Mouse (Mus musculus): ENCODE data around the gene Olfr1511. TPM values are rescaled to one million over a fixed set of nuclear protein-coding genes. Genes with fewer than 3 reads are reported as not detected.
"Not testable (repeated sequence)": the region's sequence is repeated elsewhere in the genome, so short reads cannot be mapped to it uniquely, and the experiment has no call there.

The Olfr1511 gene
- polyA plus RNA-seq (2016; fragmentation: Nextera tagmentation; extraction: Ambion mirVana), result 0.21 TPM in 1 of 2 replicates, not detected in the other

DNA sequence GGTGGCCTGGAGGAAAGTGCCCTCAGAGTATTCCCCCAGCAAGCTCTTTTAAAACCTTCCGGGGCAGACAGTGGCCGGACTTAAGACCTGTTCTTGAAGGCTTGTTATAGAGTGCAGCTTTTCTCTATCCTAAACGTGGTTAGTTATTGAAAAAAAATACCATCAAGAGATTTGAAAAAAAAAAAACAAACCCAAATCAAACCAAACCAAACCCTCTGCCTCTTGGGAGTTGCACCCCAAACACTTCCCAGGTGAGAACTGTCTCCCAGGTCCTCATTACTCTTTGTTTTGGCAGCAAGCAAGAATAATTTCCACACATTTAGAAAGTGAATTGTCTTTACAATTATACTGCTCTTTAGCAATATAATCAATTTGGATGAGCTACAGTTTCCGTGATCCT, at the start of gene Olfr1511:
TSS of gene Olfr1511 (minus strand) at position 101 of the 400 bp plus-strand sequence.
- WGBS, result 79% methylated on average over 4 of the region's 4 CpGs
- Histone ChIP-seq H3K9me3 (replicated peaks) (no peaks in the 10 kb centered on the region), H3K4me3 (no peak within 1 kb of the TSS), H3K27ac (replicated peaks) (no peak within 1 kb of the TSS), H3K4me1 (no peaks in the 10 kb centered on the region), H3K36me3 (no peaks in the 10 kb centered on the region), H3K27me3 (ENCODE audit: low read depth, poor library complexity, severe bottlenecking) (no peaks in the 10 kb centered on the region)
- DNase-seq (ENCODE audit: low spot score), result no peak

DNA sequence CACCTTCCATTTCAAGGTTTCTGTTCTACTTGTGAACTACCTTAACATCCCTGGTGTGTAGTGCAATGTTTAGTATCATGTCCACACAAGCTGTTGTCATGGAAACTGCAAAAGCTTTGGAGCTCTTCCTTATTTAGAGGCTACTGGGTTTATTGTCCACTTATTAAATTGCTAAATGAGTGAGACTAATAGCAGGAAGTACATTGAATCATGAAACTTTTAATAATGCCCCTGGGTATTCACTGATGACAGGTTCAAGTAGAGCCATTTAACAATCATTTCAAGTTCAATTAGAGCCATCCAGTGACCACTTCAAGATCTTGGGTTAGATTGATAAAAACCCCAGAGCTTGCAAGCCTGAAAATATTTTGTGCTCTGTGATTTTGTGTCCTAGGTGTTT, 45.5 kb upstream of the Olfr1511 start, which contains the start of gene Olfr1509:
TSS of gene Olfr1509 (plus strand) at position 301 of the 400 bp plus-strand sequence.
- Histone ChIP-seq H3K4me3 (no peak within 1 kb of the TSS), H3K27ac (replicated peaks) (no peak within 1 kb of the TSS), H3K9me3 (replicated peaks) (no peaks in the 10 kb centered on the region), H3K36me3 (no peaks in the 10 kb centered on the region), H3K4me1 (no peaks in the 10 kb centered on the region), H3K27me3 (ENCODE audit: low read depth, poor library complexity, severe bottlenecking) (no peaks in the 10 kb centered on the region)
- no peak for DNase-seq (ENCODE audit: low spot score)

DNA sequence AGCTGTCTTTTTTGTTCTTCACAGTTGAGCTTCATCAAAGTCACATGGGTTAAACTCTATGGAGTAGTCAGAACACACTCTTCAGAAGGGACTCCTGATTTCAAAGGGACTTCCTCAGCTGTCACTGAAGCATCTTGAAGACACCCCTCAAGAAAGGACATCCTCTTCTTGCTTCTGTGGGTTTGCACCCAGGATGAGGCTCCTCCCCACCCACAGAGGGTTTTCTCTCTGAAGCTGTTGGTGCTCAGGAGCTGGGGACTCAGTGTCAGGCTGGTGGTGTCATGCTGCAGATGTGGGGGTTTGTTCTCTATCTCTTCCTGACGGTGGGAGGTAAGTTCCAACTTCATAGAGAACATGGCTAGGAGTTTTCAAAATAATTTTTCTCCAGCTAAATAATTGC, 30.5 kb upstream of the Olfr1511 start:
- Histone ChIP-seq H3K4me1 (peaks cover 5% of the 10 kb centered on the region; the same call in 1 of the 2 replicates), H3K27me3 (ENCODE audit: low read depth, poor library complexity, severe bottlenecking) (no peaks in the 10 kb centered on the region)
- WGBS, result 95% methylated on average over 1 of the region's 1 CpGs

DNA sequence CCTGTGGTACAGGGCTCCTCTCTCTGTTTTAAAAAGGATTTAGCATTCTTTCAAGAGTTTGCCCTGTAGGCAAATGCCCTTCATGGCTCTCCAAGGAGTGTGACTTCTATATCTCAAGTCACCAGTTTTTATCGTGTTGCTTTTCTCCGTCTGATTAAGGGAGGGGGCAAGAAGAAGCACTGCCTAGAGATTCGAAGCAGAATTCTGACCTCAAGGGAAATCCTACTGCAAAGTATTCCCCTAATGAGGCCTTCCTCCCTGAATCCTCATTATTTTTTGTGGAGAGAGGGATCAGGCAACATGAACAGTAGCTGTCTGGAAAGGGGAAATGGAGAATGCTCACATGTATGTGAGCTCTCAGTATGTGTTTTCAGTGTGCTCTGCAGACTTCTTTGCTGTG, 17.1 kb upstream of the Olfr1511 start, which contains the start of gene Olfr1510:
TSS of gene Olfr1510 (minus strand) at position 101 of the 400 bp plus-strand sequence.
- no peaks in the 10 kb centered on the region for H3K9me3 ChIP-seq (replicated peaks)
- H3K27me3 ChIP-seq (ENCODE audit: low read depth, poor library complexity, severe bottlenecking), result no peaks in the 10 kb centered on the region
- no peaks in the 10 kb centered on the region for H3K36me3 ChIP-seq
- H3K27ac ChIP-seq (replicated peaks), result no peak within 1 kb of the TSS
- 91% methylated on average over 3 of the region's 3 CpGs for WGBS
- no peak within 1 kb of the TSS for H3K4me3 ChIP-seq
- DNase-seq (ENCODE audit: low spot score), result no peak
- no peaks in the 10 kb centered on the region for H3K4me1 ChIP-seq

More for the DNA sequence above, 30.5 kb upstream of the Olfr1511 start:
- no peaks in the 10 kb centered on the region for H3K9me3 ChIP-seq (replicated peaks)
- DNase-seq (ENCODE audit: low spot score), result no peak
- H3K27ac ChIP-seq (replicated peaks), result no peak overlapping the region
- H3K4me3 ChIP-seq, result no peak overlapping the region
- H3K36me3 ChIP-seq, result no peaks in the 10 kb centered on the region

DNA sequence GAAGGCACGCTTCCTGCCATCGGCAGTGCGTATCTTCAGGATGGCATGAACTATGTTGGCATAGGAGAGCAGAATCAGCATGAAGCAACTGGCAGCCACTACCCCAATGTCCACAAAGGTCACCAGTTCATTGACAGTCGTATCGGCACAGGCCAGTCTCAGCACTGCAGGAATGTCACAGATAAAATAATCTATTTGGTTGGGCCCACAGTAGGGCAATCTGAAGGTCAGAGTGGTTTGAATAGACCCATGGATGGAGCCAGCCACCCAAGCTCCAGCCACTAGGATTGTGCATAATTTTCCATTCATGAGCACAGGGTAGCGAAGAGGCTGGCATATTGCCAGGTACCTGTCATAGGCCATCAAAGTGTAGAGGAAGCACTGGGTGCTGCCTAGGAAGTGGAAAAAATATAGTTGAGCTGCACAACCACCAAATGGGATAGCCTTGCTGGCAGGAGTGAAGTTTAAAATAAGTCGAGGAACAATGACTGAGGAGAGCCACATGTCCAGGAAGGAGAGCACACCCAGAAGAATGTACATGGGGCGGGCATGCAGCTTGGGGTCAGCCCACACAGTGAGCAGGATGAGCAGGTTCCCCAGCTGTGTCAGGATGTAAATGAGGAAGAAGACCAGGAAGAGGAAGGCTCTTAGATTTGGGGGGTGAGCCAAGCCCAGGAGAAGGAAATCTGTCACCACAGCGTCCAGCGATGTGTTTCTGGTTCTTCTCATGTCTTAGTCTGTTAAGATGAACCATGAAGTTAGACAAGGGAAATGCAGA, 13.2 kb upstream of the Olfr1511 start:
- not testable (repeated sequence) for DNase-seq (ENCODE audit: low spot score); H3K36me3 ChIP-seq; H3K27ac ChIP-seq (replicated peaks); H3K9me3 ChIP-seq (replicated peaks); H3K4me1 ChIP-seq; H3K4me3 ChIP-seq; H3K27me3 ChIP-seq (ENCODE audit: low read depth, poor library complexity, severe bottlenecking)
- WGBS, result 89% methylated on average over 9 of the region's 10 CpGs

DNA sequence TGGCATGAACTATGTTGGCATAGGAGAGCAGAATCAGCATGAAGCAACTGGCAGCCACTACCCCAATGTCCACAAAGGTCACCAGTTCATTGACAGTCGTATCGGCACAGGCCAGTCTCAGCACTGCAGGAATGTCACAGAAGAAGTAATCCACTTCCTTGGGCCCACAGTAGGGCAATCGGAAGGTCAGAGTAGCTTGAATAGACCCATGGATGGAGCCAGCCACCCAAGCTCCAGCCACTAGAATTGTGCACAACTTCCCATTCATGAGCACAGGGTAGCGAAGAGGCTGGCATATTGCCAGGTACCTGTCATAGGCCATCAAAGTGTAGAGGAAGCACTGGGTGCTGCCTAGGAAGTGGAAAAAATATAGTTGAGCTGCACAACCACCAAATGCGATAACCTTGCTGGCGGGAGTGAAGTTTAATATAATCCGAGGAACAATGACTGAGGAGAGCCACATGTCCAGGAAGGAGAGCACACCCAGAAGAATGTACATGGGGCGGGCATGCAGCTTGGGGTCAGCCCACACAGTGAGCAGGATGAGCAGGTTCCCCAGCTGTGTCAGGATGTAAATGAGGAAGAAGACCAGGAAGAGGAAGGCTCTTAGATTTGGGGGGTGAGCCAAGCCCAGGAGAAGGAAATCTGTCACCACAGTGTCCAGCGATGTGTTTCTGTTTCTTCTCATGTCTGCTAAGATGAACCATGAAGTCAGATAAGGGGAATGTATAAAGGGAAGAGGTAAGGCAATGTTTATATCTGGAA, 6.9 kb downstream of the Olfr1511 start:
- H3K27me3 ChIP-seq (ENCODE audit: low read depth, poor library complexity, severe bottlenecking); DNase-seq (ENCODE audit: low spot score): not testable (repeated sequence)

DNA sequence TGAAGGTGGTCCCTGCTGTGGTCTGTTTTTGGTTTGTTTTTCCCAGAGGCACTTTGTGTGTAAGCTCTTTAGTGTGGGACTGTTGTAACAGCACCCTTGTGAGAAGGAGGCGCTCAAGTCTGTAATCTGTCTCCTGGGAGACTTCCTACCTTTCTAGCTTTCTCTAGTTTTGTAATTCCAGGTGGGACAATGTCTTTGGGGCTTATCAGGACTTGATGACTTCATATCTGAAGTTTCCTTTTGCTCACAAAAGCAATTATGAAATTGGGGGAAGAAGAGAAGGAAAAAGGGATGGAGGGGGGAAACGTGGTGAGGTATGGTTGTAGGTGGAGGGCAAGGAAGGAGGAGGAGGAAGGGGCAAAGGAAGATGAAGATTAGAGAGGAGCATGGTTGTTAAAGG, 18.1 kb downstream of the Olfr1511 start, which contains the start of gene Olfr1512:
TSS of gene Olfr1512 (minus strand) at position 101 of the 400 bp plus-strand sequence.
- Histone ChIP-seq H3K9me3 (replicated peaks) (no peaks in the 10 kb centered on the region), H3K27me3 (ENCODE audit: low read depth, poor library complexity, severe bottlenecking) (no peaks in the 10 kb centered on the region), H3K27ac (replicated peaks) (no peak within 1 kb of the TSS), H3K4me3 (no peak within 1 kb of the TSS), H3K36me3 (no peaks in the 10 kb centered on the region), H3K4me1 (no peaks in the 10 kb centered on the region)
- no peak for DNase-seq (ENCODE audit: low spot score)
- 77% methylated on average over 2 of the region's 2 CpGs for WGBS

More for the DNA sequence above, 6.9 kb downstream of the Olfr1511 start:
- not testable (repeated sequence) for H3K27ac ChIP-seq (replicated peaks); H3K36me3 ChIP-seq; H3K9me3 ChIP-seq (replicated peaks); H3K4me1 ChIP-seq; H3K4me3 ChIP-seq
- WGBS, result 82% methylated on average over 9 of the region's 9 CpGs

DNA sequence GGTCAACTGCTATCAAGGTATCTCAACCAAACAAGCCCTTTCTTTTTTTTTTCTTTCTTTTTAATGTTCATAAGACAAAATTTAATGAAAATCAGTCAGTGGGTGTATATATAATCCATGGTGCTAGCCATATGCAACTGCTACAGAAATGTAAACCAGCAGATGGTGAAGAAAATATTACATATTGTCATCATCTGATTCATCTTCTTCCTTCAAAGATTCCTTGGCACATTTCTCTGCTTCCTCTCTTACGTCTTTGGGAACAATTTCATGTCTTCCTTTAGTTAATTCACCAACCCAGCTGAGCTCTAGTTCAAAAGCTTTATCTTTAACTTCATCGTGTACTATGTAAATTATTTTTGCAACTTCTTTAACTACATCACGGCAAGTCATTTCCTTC, 28.4 kb downstream of the Olfr1511 start:
- no peak for DNase-seq (ENCODE audit: low spot score)
- WGBS, result 95% methylated on average over 3 of the region's 3 CpGs
- Histone ChIP-seq H3K27ac (replicated peaks) (no peak overlapping the region), H3K4me1 (no peaks in the 10 kb centered on the region), H3K27me3 (ENCODE audit: low read depth, poor library complexity, severe bottlenecking) (no peaks in the 10 kb centered on the region), H3K36me3 (no peaks in the 10 kb centered on the region), H3K9me3 (replicated peaks) (no peaks in the 10 kb centered on the region), H3K4me3 (no peak overlapping the region)

DNA sequence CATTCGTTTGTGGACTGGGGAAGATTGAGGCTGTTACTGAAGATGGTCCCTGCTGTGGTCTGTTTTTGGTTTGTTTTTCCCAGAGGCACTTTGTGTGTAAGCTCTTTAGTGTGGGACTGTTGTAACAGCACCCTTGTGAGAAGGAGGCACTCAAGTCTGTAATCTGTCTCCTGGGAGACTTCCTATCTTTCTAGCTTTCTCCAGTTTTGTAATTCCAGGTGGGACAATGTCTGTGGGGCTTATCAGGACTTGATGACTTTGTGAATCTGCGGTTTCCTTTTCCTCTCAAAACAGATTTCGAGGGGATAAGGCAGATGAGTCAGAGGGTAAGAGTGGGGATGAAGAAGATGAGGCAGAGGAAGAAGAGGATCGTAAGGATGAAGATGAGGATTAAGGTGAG, 40.9 kb downstream of the Olfr1511 start, which contains the start of gene Olfr1513:
TSS of gene Olfr1513 (minus strand) at position 101 of the 400 bp plus-strand sequence.
- Histone ChIP-seq H3K27ac (replicated peaks) (no peak within 1 kb of the TSS), H3K36me3 (no peaks in the 10 kb centered on the region), H3K9me3 (replicated peaks) (no peaks in the 10 kb centered on the region), H3K4me1 (no peaks in the 10 kb centered on the region), H3K27me3 (ENCODE audit: low read depth, poor library complexity, severe bottlenecking) (no peaks in the 10 kb centered on the region), H3K4me3 (no peak within 1 kb of the TSS)
- WGBS, result 81% methylated on average over 4 of the region's 4 CpGs
- DNase-seq (ENCODE audit: low spot score), result no peak

Other genes starting within 250 kb of the Olfr1511 start
- gene Supt16, start 200.0 kb downstream of the Olfr1511 start, polyA plus RNA-seq (2016; fragmentation: Nextera tagmentation; extraction: Ambion mirVana), result 88.3 and 90.6 TPM in 2 replicates
- gene Chd8, start 139.6 kb downstream of the Olfr1511 start, polyA plus RNA-seq (2016; fragmentation: Nextera tagmentation; extraction: Ambion mirVana), result 38.9 and 49.7 TPM in 2 replicates
- gene Tox4, start 118.2 kb downstream of the Olfr1511 start, polyA plus RNA-seq (2016; fragmentation: Nextera tagmentation; extraction: Ambion mirVana), result 50.1 and 56.1 TPM in 2 replicates
- 27.5 and 39.0 TPM in 2 replicates for gene Rab2b, start 117.8 kb downstream of the Olfr1511 start, polyA plus RNA-seq (2016; fragmentation: Nextera tagmentation; extraction: Ambion mirVana)
- gene Mettl3, start 92.3 kb downstream of the Olfr1511 start, polyA plus RNA-seq (2016; fragmentation: Nextera tagmentation; extraction: Ambion mirVana), result 60.5 and 63.8 TPM in 2 replicates
- 82.4 and 90.2 TPM in 2 replicates for gene Sall2, start 68.6 kb downstream of the Olfr1511 start, polyA plus RNA-seq (2016; fragmentation: Nextera tagmentation; extraction: Ambion mirVana)
- gene Olfr1513, start 41.0 kb downstream of the Olfr1511 start, polyA plus RNA-seq (2016; fragmentation: Nextera tagmentation; extraction: Ambion mirVana), result not detected in 2 replicates
- gene Olfr1512, start 18.2 kb downstream of the Olfr1511 start, polyA plus RNA-seq (2016; fragmentation: Nextera tagmentation; extraction: Ambion mirVana), result not detected in 2 replicates
- not detected in 2 replicates for gene Olfr1510, start 17.0 kb upstream of the Olfr1511 start, polyA plus RNA-seq (2016; fragmentation: Nextera tagmentation; extraction: Ambion mirVana)
- gene Olfr1509, start 45.6 kb upstream of the Olfr1511 start, polyA plus RNA-seq (2016; fragmentation: Nextera tagmentation; extraction: Ambion mirVana), result not detected in 2 replicates
- gene Olfr1508, start 70.1 kb upstream of the Olfr1511 start, polyA plus RNA-seq (2016; fragmentation: Nextera tagmentation; extraction: Ambion mirVana), result not detected in 2 replicates
- gene Olfr1507, start 98.4 kb upstream of the Olfr1511 start, polyA plus RNA-seq (2016; fragmentation: Nextera tagmentation; extraction: Ambion mirVana), result not detected in 2 replicates